Mouse (Mus musculus) kidney, postnatal 0 days (tissue): ENCODE measurements around the gene Casc1. TPM values are rescaled to one million over a fixed set of nuclear protein-coding genes. Genes with fewer than 3 reads are reported as not detected.

Experiments
- ATAC-seq: fragments of 200-750 bp; cut with Nextera tagmentation; replicated peaks from 2 replicates; pipeline ENCODE4 v1.8.0; 2017; ENCODE audit warnings: low read depth, moderate number of reproducible peaks, moderate TSS enrichment, moderate library complexity; ENCODE audit not compliant: low FRiP score
- DNase-seq: peaks from one replicate; pipeline ENCODE4 v3.0.0-alpha.2; 2016; ENCODE audit warnings: low spot score
- H3K27ac ChIP-seq: fragments of 300-500 bp; sonication (generic); 2 replicates; pipeline ENCODE4 v1.5.1; 2014; ENCODE audit warnings: mild to moderate bottlenecking
- H3K27me3 ChIP-seq: fragments of 300-500 bp; sonication (generic); 2 replicates; pipeline ENCODE4 v1.6.1; 2014; ENCODE audit warnings: low read length, mixed read lengths; ENCODE audit not compliant: insufficient read depth
- H3K36me3 ChIP-seq: fragments of 300-500 bp; sonication (generic); 2 replicates; pipeline ENCODE4 v1.6.1; 2014; ENCODE audit warnings: low read length, mixed read lengths; ENCODE audit not compliant: insufficient read depth
- H3K4me1 ChIP-seq: fragments of 300-500 bp; sonication (generic); replicated peaks from 2 replicates; pipeline ENCODE4 v1.6.1; 2014; ENCODE audit warnings: antibody characterized with exemption, low read length, mixed read lengths; ENCODE audit not compliant: insufficient read depth
- H3K4me2 ChIP-seq: fragments of 300-500 bp; sonication (generic); 2 replicates; pipeline ENCODE4 v1.6.1; 2014; ENCODE audit warnings: mild to moderate bottlenecking, low read length, moderate library complexity, mixed read lengths
- H3K4me3 ChIP-seq: fragments of 300-500 bp; sonication (generic); replicated peaks from 2 replicates; pipeline ENCODE4 v1.5.1; 2014; ENCODE audit warnings: low read depth, low read length
- H3K9ac ChIP-seq: fragments of 300-500 bp; sonication (generic); 2 replicates; pipeline ENCODE4 v1.6.1; 2014; ENCODE audit warnings: low read depth, low read length
- H3K9me3 ChIP-seq: fragments of 300-500 bp; sonication (generic); replicated peaks from 2 replicates; pipeline ENCODE4 v1.6.1; 2016; ENCODE audit warnings: low read length, inconsistent platforms, mixed read lengths
- CTCF ChIP-seq: IDR thresholded peaks from 2 replicates; pipeline ENCODE4 v1.5.1; 2016; ENCODE audit warnings: antibody characterized with exemption, low read depth, mild to moderate bottlenecking, moderate library complexity
- WGBS: fragments of 180-500 bp; shearing (Covaris S2); extraction: QIAGEN DNeasy Blood & Tissue Kit; methylation state at CpG from one replicate; pipeline ENCODE4 v1.1.7; 2014; 5-methylcytosine and 5-hydroxymethylcytosine counted together
- polyA plus RNA-seq: library from polyadenylated mRNA; unstranded; fragments of >200 nt; fragmentation: Nextera tagmentation; extraction: Ambion mirVana; gene quantifications from 2 replicates; pipeline ENCODE4 v1.2.1, GENCODE M21; 2015

Gene Casc1
- polyA plus RNA-seq, 1 experiment from 2014 or later: 0.46 TPM

GRCm38 (mm10) chr6:145197949-145198686 is 12.7 kb downstream of the Casc1 start:
- ATAC-seq (no peak), DNase-seq (no peak)
- Histone ChIP-seq H3K9ac (no peak overlapping the region), H3K27me3 (no peaks in the 10 kb centered on the region), H3K4me3 (no peak overlapping the region), H3K4me1 (no peaks in the 10 kb centered on the region), H3K36me3 (no peaks in the 10 kb centered on the region), H3K4me2 (no peak overlapping the region), H3K27ac (no peak overlapping the region), H3K9me3 (no peaks in the 10 kb centered on the region)
- TF ChIP-seq CTCF: no peak
- WGBS: 92% methylated on average over 8 of the region's 8 CpGs

GRCm38 (mm10) chr6:145193446-145193845 is 17.4 kb downstream of the Casc1 start:
- Histone ChIP-seq H3K9ac (no peak overlapping the region), H3K9me3 (no peaks in the 10 kb centered on the region), H3K36me3 (no peaks in the 10 kb centered on the region), H3K27ac (no peak overlapping the region), H3K4me1 (no peaks in the 10 kb centered on the region), H3K4me2 (no peak overlapping the region), H3K4me3 (no peak overlapping the region), H3K27me3 (no peaks in the 10 kb centered on the region)
- no peak for DNase-seq
- no peak for TF ChIP-seq CTCF
- no peak for ATAC-seq
- 78% methylated on average over 11 of the region's 11 CpGs for WGBS

- 87% methylated on average over 3 of the region's 3 CpGs for WGBS
- ATAC-seq (no peak), DNase-seq (no peak)
- H3K4me3 ChIP-seq: no peak overlapping the region
- no peaks in the 10 kb centered on the region for H3K9me3 ChIP-seq
- TF ChIP-seq CTCF: no peak
- H3K27ac ChIP-seq: no peak overlapping the region
- H3K4me2 ChIP-seq: no peak overlapping the region
- no peaks in the 10 kb centered on the region for H3K4me1 ChIP-seq
- H3K27me3 ChIP-seq: no peaks in the 10 kb centered on the region
- no peak overlapping the region for H3K9ac ChIP-seq
- no peaks in the 10 kb centered on the region for H3K36me3 ChIP-seq
Measured at GRCm38 (mm10) chr6:145193038-145193437, 17.8 kb downstream of the Casc1 start.

- H3K27ac ChIP-seq: no peak overlapping the region
- ATAC-seq (peak; percentile 62; the same call in 1 of the 2 replicates), DNase-seq (peak; percentile 80)
- no peaks in the 10 kb centered on the region for H3K36me3 ChIP-seq
- H3K4me3 ChIP-seq: no peak overlapping the region; the same call in 1 of the 2 replicates
- H3K4me1 ChIP-seq: no peaks in the 10 kb centered on the region
- no peaks in the 10 kb centered on the region for H3K27me3 ChIP-seq
- peak overlapping the region; percentile 50 for H3K4me2 ChIP-seq
- 0 out of 2 replicates have a peak overlapping the region, but pooled peaks have one; percentile 18 for H3K9ac ChIP-seq
- no peaks in the 10 kb centered on the region for H3K9me3 ChIP-seq
- peak; percentile 49 for TF ChIP-seq CTCF
- 52% methylated on average over 27 of the region's 27 CpGs for WGBS
Measured at GRCm38 (mm10) chr6:145187093-145188088, 23.4 kb downstream of the Casc1 start.

GRCm38 (mm10) chr6:145186096-145186495 is 24.7 kb downstream of the Casc1 start:
- TF ChIP-seq CTCF: no peak
- Histone ChIP-seq H3K9ac (no peak overlapping the region), H3K4me1 (no peaks in the 10 kb centered on the region), H3K4me2 (no peak overlapping the region), H3K4me3 (no peak overlapping the region), H3K9me3 (no peaks in the 10 kb centered on the region), H3K36me3 (no peaks in the 10 kb centered on the region), H3K27ac (no peak overlapping the region), H3K27me3 (no peaks in the 10 kb centered on the region)
- no peak for DNase-seq
- WGBS: 79% methylated on average over 1 of the region's 1 CpGs
- no peak for ATAC-seq

GRCm38 (mm10) chr6:145182044-145182443 is 28.8 kb downstream of the Casc1 start:
- DNase-seq (peak; percentile 48), ATAC-seq (no peak)
- TF ChIP-seq CTCF: no peak
- H3K9me3 ChIP-seq: no peaks in the 10 kb centered on the region
- H3K4me3 ChIP-seq: no peak overlapping the region
- H3K4me1 ChIP-seq: no peaks in the 10 kb centered on the region
- 56% methylated on average over 8 of the region's 8 CpGs for WGBS
- H3K27me3 ChIP-seq: no peaks in the 10 kb centered on the region
- H3K27ac ChIP-seq: no peak overlapping the region
- no peak overlapping the region for H3K4me2 ChIP-seq
- no peaks in the 10 kb centered on the region for H3K36me3 ChIP-seq
- no peak overlapping the region for H3K9ac ChIP-seq
